Mouse (Mus musculus): Measurements from ENCODE around the gene Supt6. TPM values are rescaled to one million over a fixed set of nuclear protein-coding genes. Genes with fewer than 3 reads are reported as not detected.

Gene Supt6
- total and polyA plus RNA-seq, 2 experiments, result 8.9 to 11.0 TPM

GRCm38 (mm10) chr11:78159557-78159956 lies 86.2 kb downstream of the Supt6 start:
- Histone ChIP-seq H3K27ac (replicated peaks; ENCODE audit: insufficient read depth, low read depth, low read length) (no peak overlapping the region), H3K36me3 (ENCODE audit: control insufficient read depth, insufficient read depth, low read length) (peaks cover 8% of the 10 kb centered on the region), H3K4me3 (ENCODE audit: insufficient read depth, low read depth, low read length) (no peak overlapping the region), H3K27me3 (ENCODE audit: control insufficient read depth, insufficient read depth, low read length) (no peaks in the 10 kb centered on the region), H3K4me1 (ENCODE audit: control insufficient read depth, insufficient read depth, low read length) (peaks cover 18% of the 10 kb centered on the region), H3K9ac (ENCODE audit: low read depth, low read length) (no peak overlapping the region), H3K79me2 (ENCODE audit: control insufficient read depth, insufficient read depth, low read length) (peaks cover 34% of the 10 kb centered on the region; the same call in 1 of the 2 replicates)
- no peak for TF ChIP-seq POLR2A (IDR thresholded peaks at IDR 0.05; ENCODE audit: extremely low read depth, insufficient read depth, low read length)
- no peak for TF ChIP-seq CTCF (IDR thresholded peaks at IDR 0.05; ENCODE audit: low read depth, low read length)
- DNase-seq (ENCODE audit: extremely low read depth, low read depth, low spot score), result no peak
- 72% methylated on average over 7 of the region's 7 CpGs for WGBS

- Histone ChIP-seq H3K27ac (replicated peaks; ENCODE audit: insufficient read depth, low read depth, low read length) (no peak overlapping the region), H3K27me3 (ENCODE audit: control insufficient read depth, insufficient read depth, low read length) (no peaks in the 10 kb centered on the region), H3K4me3 (ENCODE audit: insufficient read depth, low read depth, low read length) (no peak overlapping the region), H3K79me2 (ENCODE audit: control insufficient read depth, insufficient read depth, low read length) (peaks cover 30% of the 10 kb centered on the region; the same call in 1 of the 2 replicates), H3K4me1 (ENCODE audit: control insufficient read depth, insufficient read depth, low read length) (peaks cover 18% of the 10 kb centered on the region), H3K36me3 (ENCODE audit: control insufficient read depth, insufficient read depth, low read length) (peaks cover 8% of the 10 kb centered on the region), H3K9ac (ENCODE audit: low read depth, low read length) (no peak overlapping the region)
- DNase-seq (ENCODE audit: extremely low read depth, low read depth, low spot score), result peak; percentile 87
- 20% methylated on average over 2 of the region's 2 CpGs for WGBS
- no peak for TF ChIP-seq POLR2A (IDR thresholded peaks at IDR 0.05; ENCODE audit: extremely low read depth, insufficient read depth, low read length)
- peak; percentile 98 for TF ChIP-seq CTCF (IDR thresholded peaks at IDR 0.05; ENCODE audit: low read depth, low read length)
Measured at GRCm38 (mm10) chr11:78159096-78159495, 86.7 kb downstream of the Supt6 start.

Other genes with a start within 250 kb of the Supt6 start
- 4.3 and 6.0 TPM in 2 replicates for gene Dhrs13, start 213.7 kb downstream of the Supt6 start, total RNA-seq (2014; rRNA removed)
- 5.4 and 6.0 TPM in 2 replicates for gene Dhrs13, start 213.7 kb downstream of the Supt6 start, polyA plus RNA-seq (2012; rRNA removed)
- gene Flot2, start 208.1 kb downstream of the Supt6 start, total RNA-seq (2014; rRNA removed), result 19.1 and 23.0 TPM in 2 replicates
- gene Flot2, start 208.1 kb downstream of the Supt6 start, polyA plus RNA-seq (2012; rRNA removed), result 66.5 and 70.7 TPM in 2 replicates
- 16.4 and 18.2 TPM in 2 replicates for gene Eral1, start 165.6 kb downstream of the Supt6 start, total RNA-seq (2014; rRNA removed)
- 25.2 and 27.2 TPM in 2 replicates for gene Eral1, start 165.6 kb downstream of the Supt6 start, polyA plus RNA-seq (2012; rRNA removed)
- gene Fam222b, start 151.3 kb downstream of the Supt6 start, total RNA-seq (2014; rRNA removed), result 2.5 and 3.4 TPM in 2 replicates
- gene Fam222b, start 151.3 kb downstream of the Supt6 start, polyA plus RNA-seq (2012; rRNA removed), result 12.5 and 13.6 TPM in 2 replicates
- gene Traf4, start 80.4 kb downstream of the Supt6 start, total RNA-seq (2014; rRNA removed), result 8.8 and 11.1 TPM in 2 replicates
- 69.0 and 73.5 TPM in 2 replicates for gene Traf4, start 80.4 kb downstream of the Supt6 start, polyA plus RNA-seq (2012; rRNA removed)
- gene Nek8, start 69.3 kb downstream of the Supt6 start, total RNA-seq (2014; rRNA removed), result 4.1 and 5.2 TPM in 2 replicates
- 5.2 and 7.2 TPM in 2 replicates for gene Nek8, start 69.3 kb downstream of the Supt6 start, polyA plus RNA-seq (2012; rRNA removed)
- gene Tlcd1, start 69.3 kb downstream of the Supt6 start, total RNA-seq (2014; rRNA removed), result 44.8 and 50.7 TPM in 2 replicates
- 46.6 and 61.5 TPM in 2 replicates for gene Tlcd1, start 69.3 kb downstream of the Supt6 start, polyA plus RNA-seq (2012; rRNA removed)
- 318 and 352 TPM in 2 replicates for gene Rpl23a, start 62.4 kb downstream of the Supt6 start, total RNA-seq (2014; rRNA removed)
- 88.5 and 110 TPM in 2 replicates for gene Rpl23a, start 62.4 kb downstream of the Supt6 start, polyA plus RNA-seq (2012; rRNA removed)
- gene Rab34, start 57.6 kb downstream of the Supt6 start, total RNA-seq (2014; rRNA removed), result 2.6 and 2.8 TPM in 2 replicates
- gene Rab34, start 57.6 kb downstream of the Supt6 start, polyA plus RNA-seq (2012; rRNA removed), result 5.2 and 5.3 TPM in 2 replicates
- 0.55 and 0.60 TPM in 2 replicates for gene Proca1, start 52.6 kb downstream of the Supt6 start, total RNA-seq (2014; rRNA removed)
- 0.24 and 0.35 TPM in 2 replicates for gene Proca1, start 52.6 kb downstream of the Supt6 start, polyA plus RNA-seq (2012; rRNA removed)
- gene Sdf2, start 241 bp downstream of the Supt6 start, total RNA-seq (2014; rRNA removed), result 45.5 and 48.1 TPM in 2 replicates
- gene Sdf2, start 241 bp downstream of the Supt6 start, polyA plus RNA-seq (2012; rRNA removed), result 63.9 and 70.1 TPM in 2 replicates
- gene 2610507B11Rik, start 15.8 kb upstream of the Supt6 start, total RNA-seq (2014; rRNA removed), result 66.7 and 68.6 TPM in 2 replicates
- 42.5 and 43.6 TPM in 2 replicates for gene 2610507B11Rik, start 15.8 kb upstream of the Supt6 start, polyA plus RNA-seq (2012; rRNA removed)
- gene BC030499, start 44.9 kb upstream of the Supt6 start, total RNA-seq (2014; rRNA removed), result 0.18 and 0.27 TPM in 2 replicates
- gene BC030499, start 44.9 kb upstream of the Supt6 start, polyA plus RNA-seq (2012; rRNA removed), result 0.11 and 0.13 TPM in 2 replicates
- gene Spag5, start 55.5 kb upstream of the Supt6 start, total RNA-seq (2014; rRNA removed), result 0.54 and 0.83 TPM in 2 replicates
- 0.15 and 0.19 TPM in 2 replicates for gene Spag5, start 55.5 kb upstream of the Supt6 start, polyA plus RNA-seq (2012; rRNA removed)
- gene Aldoc, start 77.0 kb upstream of the Supt6 start, total RNA-seq (2014; rRNA removed), result 15.8 and 16.9 TPM in 2 replicates
- gene Aldoc, start 77.0 kb upstream of the Supt6 start, polyA plus RNA-seq (2012; rRNA removed), result 8.8 and 19.1 TPM in 2 replicates
- gene Pigs, start 82.4 kb upstream of the Supt6 start, total RNA-seq (2014; rRNA removed), result 6.6 and 8.6 TPM in 2 replicates
- gene Pigs, start 82.4 kb upstream of the Supt6 start, polyA plus RNA-seq (2012; rRNA removed), result 34.9 and 35.5 TPM in 2 replicates
- 5.5 and 7.2 TPM in 2 replicates for gene Unc119, start 97.5 kb upstream of the Supt6 start, total RNA-seq (2014; rRNA removed)
- 7.7 and 12.7 TPM in 2 replicates for gene Unc119, start 97.5 kb upstream of the Supt6 start, polyA plus RNA-seq (2012; rRNA removed)
- gene Foxn1, start 140.6 kb upstream of the Supt6 start, total RNA-seq (2014; rRNA removed), result not detected in 2 replicates
- gene Foxn1, start 140.6 kb upstream of the Supt6 start, polyA plus RNA-seq (2012; rRNA removed), result not detected in 2 replicates
- gene Slc13a2, start 176.2 kb upstream of the Supt6 start, total RNA-seq (2014; rRNA removed), result 0.65 and 1.9 TPM in 2 replicates
- 4.7 and 5.6 TPM in 2 replicates for gene Slc13a2, start 176.2 kb upstream of the Supt6 start, polyA plus RNA-seq (2012; rRNA removed)
- 36.2 and 38.0 TPM in 2 replicates for gene Slc46a1, start 219.7 kb upstream of the Supt6 start, total RNA-seq (2014; rRNA removed)
- gene Slc46a1, start 219.7 kb upstream of the Supt6 start, polyA plus RNA-seq (2012; rRNA removed), result 133 and 146 TPM in 2 replicates

All from liver, adult 2 months (tissue).